Mouse (Mus musculus) heart, adult 2 months (tissue): ENCODE measurements around the gene Srgap2. TPM values are rescaled to one million over a fixed set of nuclear protein-coding genes. Genes with fewer than 3 reads are reported as not detected.
A peak's percentile ranks its signal among the peaks of the same experiment; 100 is the strongest.

ENCODE experiments used
- DNase-seq, 2 experiments: peaks; one replicate each; pipeline ENCODE4 v3.0.0; 2021
- H3K27ac ChIP-seq: fragments of 200-600 bp; 2 replicates; pipeline ENCODE4 v1.8.1; 2022
- H3K27me3 ChIP-seq: fragments of 200-500 bp; 2 replicates; pipeline ENCODE4 v1.6.1; 2012; ENCODE audit warnings: mild to moderate bottlenecking, low read length, inconsistent platforms, mixed read lengths; ENCODE audit not compliant: control insufficient read depth, insufficient read depth
- H3K36me3 ChIP-seq: fragments of 200-500 bp; 2 replicates; pipeline ENCODE4 v1.6.1; 2012; ENCODE audit warnings: low read length, inconsistent platforms; ENCODE audit not compliant: control insufficient read depth, insufficient read depth
- H3K4me1 ChIP-seq: fragments of 200-500 bp; 2 replicates; pipeline ENCODE4 v1.6.1; 2011; ENCODE audit warnings: low read length; ENCODE audit not compliant: control insufficient read depth, insufficient read depth
- H3K4me3 ChIP-seq: fragments of 200-600 bp; 2 replicates; pipeline ENCODE4 v1.8.1; 2022
- H3K79me2 ChIP-seq: fragments of 200-500 bp; replicated peaks from 2 replicates; pipeline ENCODE4 v1.6.1; 2012; ENCODE audit warnings: mild to moderate bottlenecking, inconsistent platforms, low read length, moderate library complexity, mixed read lengths; ENCODE audit not compliant: control insufficient read depth, insufficient read depth
- H3K9ac ChIP-seq: fragments of 200-500 bp; 2 replicates; pipeline ENCODE4 v1.6.1; 2012; ENCODE audit warnings: low read depth, mild to moderate bottlenecking, control low read depth, inconsistent platforms, low read length, mixed read lengths
- CTCF ChIP-seq: fragments of 200-600 bp; IDR thresholded peaks from 2 replicates; pipeline ENCODE4 v1.8.1; 2022; ENCODE audit warnings: antibody characterized with exemption, mild to moderate bottlenecking, moderate library complexity
- EP300 ChIP-seq: fragments of 200-500 bp; IDR thresholded peaks from 2 replicates; pipeline ENCODE4 v1.6.1; 2011; ENCODE audit warnings: low read depth, low read length, control low read depth; ENCODE audit not compliant: insufficient read depth
- POLR2A ChIP-seq: fragments of 200-500 bp; IDR thresholded peaks from 2 replicates; pipeline ENCODE4 v1.6.1; 2011; ENCODE audit warnings: mild to moderate bottlenecking, low read depth, low read length, control low read depth; ENCODE audit not compliant: insufficient read depth
- WGBS: fragments of 180-500 bp; shearing (Covaris S2); methylation state at CpG from one replicate; pipeline ENCODE4 v1.1.7; 2018; 5-methylcytosine and 5-hydroxymethylcytosine counted together
- intact Hi-C: fragments of 180-260 bp; cut with DNase I; formaldehyde crosslinking; loops from one replicate; pipeline ENCODE4 v1.15.1; 2025
- polyA plus RNA-seq: library from polyadenylated mRNA; depleted of rRNA; stranded (reverse); fragments of >200 nt; gene quantifications from 2 replicates; pipeline ENCODE4 v1.2.3, GENCODE M21; 2012
- total RNA-seq, 2 experiments: library from RNA; stranded (reverse); gene quantifications; 2 replicates each; pipeline ENCODE4 v1.2.3; 2021

Srgap2 gene
- total and polyA plus RNA-seq, 3 experiments: 15.2 to 20.5 (median 15.9) TPM

DNA sequence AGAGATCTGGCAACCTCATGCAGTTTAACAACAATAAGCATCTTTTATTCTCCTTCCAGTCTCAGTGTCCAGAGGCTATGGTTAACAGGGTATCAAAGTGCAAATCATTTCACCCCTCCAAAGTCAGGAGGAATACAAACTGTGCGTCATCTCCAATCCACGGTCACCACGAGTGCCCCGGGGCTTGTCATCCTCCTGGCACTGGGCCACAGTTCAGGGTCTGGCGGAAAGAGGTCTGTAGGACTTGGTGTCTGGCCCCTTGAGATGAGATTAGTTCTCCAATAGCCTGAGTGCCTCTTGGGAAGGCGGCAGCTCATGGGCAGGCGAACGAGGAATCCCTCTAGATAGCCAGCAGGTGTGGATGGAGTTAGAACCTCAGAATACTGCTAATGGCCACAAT, 232.0 kb downstream of the Srgap2 start:
- DNase-seq: no peak
- Histone ChIP-seq H3K9ac (no peak overlapping the region), H3K4me1 (no peaks in the 10 kb centered on the region), H3K27me3 (no peaks in the 10 kb centered on the region), H3K36me3 (no peaks in the 10 kb centered on the region; the same call in 1 of the 2 replicates), H3K79me2 (no peaks in the 10 kb centered on the region), H3K27ac (no peak overlapping the region), H3K4me3 (no peak overlapping the region)
- intact Hi-C loops: no loop called here
- no peak for TF ChIP-seq POLR2A
- WGBS: 47% methylated on average over 8 of the region's 8 CpGs

DNA sequence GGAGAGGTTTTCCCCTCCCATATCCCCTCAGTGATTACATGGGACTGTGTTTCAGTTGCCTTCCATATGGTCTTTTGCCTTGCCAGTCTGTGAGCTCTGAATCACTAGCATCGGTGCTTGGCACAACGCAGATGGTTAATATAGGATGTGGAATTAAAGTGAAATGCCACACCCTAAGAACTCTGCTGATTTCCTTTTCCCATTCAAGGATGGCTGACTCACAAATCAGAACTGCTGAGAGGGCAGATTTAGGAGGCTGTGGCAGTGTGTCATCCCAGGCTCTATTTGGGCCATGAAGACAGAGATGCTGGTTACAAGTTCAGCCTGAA, 233.3 kb downstream of the Srgap2 start:
- no peak for TF ChIP-seq POLR2A
- TF ChIP-seq EP300: no peak
- WGBS: 56% methylated on average over 2 of the region's 2 CpGs
- Histone ChIP-seq H3K36me3 (no peaks in the 10 kb centered on the region; the same call in 1 of the 2 replicates), H3K27ac (no peak overlapping the region), H3K9ac (no peak overlapping the region), H3K4me3 (no peak overlapping the region), H3K79me2 (no peaks in the 10 kb centered on the region), H3K27me3 (no peaks in the 10 kb centered on the region), H3K4me1 (no peaks in the 10 kb centered on the region)
- DNase-seq: no peak
- intact Hi-C loops: no loop called here

DNA sequence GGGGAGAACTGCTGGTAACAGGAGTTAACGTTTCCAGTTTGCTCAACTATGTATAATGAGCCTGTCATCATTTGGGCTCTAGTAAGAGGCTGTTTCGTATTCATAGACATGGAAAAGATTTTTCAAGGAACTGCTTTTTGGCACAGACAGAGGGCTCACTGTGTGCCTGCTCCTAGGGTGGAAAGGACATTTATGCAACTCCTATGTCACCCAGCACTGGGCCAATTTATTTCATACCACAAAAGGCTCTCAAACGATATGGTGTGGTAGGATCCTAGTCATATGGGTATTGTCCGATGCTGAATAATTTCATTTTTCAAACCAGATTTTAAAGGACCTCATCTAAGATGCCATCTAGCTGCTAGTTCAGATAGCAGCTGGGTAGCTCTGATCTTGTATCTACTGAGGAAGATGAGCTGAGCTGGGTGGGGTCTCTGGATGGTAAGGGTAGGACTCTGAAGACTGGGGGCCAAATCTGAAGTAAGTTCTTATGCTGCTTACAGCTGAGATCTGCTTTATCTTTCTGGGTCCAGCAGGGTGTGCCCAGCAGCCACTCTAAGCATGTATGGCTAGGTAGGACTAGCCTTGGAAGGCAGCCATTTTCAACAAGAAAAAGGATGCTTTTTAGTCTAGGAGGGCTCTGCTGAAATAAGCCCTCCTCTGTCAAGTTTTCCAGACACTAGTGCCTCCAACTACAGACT, 233.8 kb downstream of the Srgap2 start:
- Histone ChIP-seq H3K4me1 (no peaks in the 10 kb centered on the region), H3K9ac (no peak overlapping the region), H3K36me3 (no peaks in the 10 kb centered on the region; the same call in 1 of the 2 replicates), H3K27me3 (no peaks in the 10 kb centered on the region), H3K79me2 (no peaks in the 10 kb centered on the region), H3K27ac (no peak overlapping the region), H3K4me3 (no peak overlapping the region)
- no peak for DNase-seq
- 85% methylated on average over 4 of the region's 4 CpGs for WGBS
- intact Hi-C loops: no loop called here
- TF ChIP-seq POLR2A (no peak), CTCF (no peak), EP300 (no peak)

DNA sequence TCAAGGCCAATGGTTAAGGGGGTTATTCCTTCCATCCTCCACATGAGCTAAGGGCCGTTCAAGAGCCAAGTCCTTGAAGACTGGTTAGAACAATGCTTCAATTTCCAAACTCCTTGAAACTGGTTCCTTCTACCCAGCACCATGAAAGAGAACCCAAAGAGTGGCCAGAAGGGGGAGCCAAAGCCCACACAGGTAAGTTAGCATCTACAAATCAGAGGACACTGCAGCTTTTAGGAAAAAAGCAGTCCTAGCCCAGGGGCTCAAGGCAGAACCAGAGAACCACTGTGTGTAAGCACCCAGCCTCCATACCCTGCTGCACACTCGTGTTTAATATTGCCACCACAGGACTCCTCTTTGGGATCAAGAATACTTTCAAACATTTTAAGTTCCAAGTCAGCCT, 236.5 kb downstream of the Srgap2 start:
- no peak overlapping the region for H3K9ac ChIP-seq
- no peaks in the 10 kb centered on the region; the same call in 1 of the 2 replicates for H3K36me3 ChIP-seq
- no peaks in the 10 kb centered on the region for H3K79me2 ChIP-seq
- 51% methylated on average over 2 of the region's 2 CpGs for WGBS
- DNase-seq: peak; percentile 51 to 67
- TF ChIP-seq EP300 (0 out of 2 replicates have a peak, but pooled peaks have one; percentile 17), POLR2A (no peak), CTCF (peak; percentile 90)
- intact Hi-C loops: loop anchor here (1.0 kb wide), 1 partner anchor 265 kb away; no protein-coding TSS in a partner anchor
- no peak overlapping the region for H3K4me3 ChIP-seq
- peaks cover 2% of the 10 kb centered on the region; the same call in 1 of the 2 replicates for H3K4me1 ChIP-seq
- no peak overlapping the region for H3K27ac ChIP-seq
- H3K27me3 ChIP-seq: no peaks in the 10 kb centered on the region

DNA sequence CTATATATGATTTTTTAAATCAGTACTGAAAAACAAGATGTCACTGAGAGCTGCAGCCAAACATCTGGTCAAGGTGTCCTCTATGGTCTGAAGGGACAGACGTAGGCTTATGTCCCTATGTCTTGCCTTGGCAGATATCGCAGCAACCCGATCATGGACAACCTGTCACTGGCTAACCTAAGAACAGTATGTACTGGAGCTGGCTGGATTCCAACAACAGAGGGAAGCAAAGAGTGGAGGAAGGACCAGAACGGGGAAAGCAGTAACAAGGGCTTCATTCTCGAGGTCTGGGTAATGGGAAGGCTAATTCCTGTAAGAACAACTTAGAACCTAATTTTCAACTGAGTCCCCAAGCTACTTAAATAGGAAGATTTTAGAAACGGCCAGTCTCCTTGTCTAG, 238.2 kb downstream of the Srgap2 start:
- WGBS: 65% methylated on average over 6 of the region's 6 CpGs
- Histone ChIP-seq H3K9ac (no peak overlapping the region), H3K36me3 (no peaks in the 10 kb centered on the region; the same call in 1 of the 2 replicates), H3K4me3 (no peak overlapping the region), H3K4me1 (peaks cover 2% of the 10 kb centered on the region; the same call in 1 of the 2 replicates), H3K79me2 (no peaks in the 10 kb centered on the region), H3K27ac (no peak overlapping the region), H3K27me3 (no peaks in the 10 kb centered on the region)
- intact Hi-C loops: no loop called here
- no peak for DNase-seq
- TF ChIP-seq EP300: no peak
- TF ChIP-seq POLR2A: no peak
- TF ChIP-seq CTCF: no peak

DNA sequence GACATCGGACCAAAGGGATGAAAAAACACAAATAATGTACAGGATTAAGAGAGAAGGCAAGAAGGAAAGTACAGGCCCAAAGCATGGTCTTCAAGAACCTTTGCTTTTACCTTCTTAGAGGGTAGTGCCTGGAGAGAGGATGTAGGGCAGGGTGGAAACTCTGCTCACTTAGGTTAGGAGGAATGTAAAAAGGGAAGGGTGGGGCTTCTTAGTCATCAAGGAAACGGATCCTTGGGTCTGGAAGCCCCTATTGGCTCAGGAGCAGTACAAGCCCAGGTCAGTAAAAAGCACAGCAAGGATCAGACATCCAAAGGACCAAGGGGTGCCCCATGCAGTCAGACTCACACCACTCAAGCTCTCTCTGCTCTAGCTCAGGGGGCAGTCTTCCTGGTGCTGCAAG, 239.9 kb downstream of the Srgap2 start:
- Histone ChIP-seq H3K36me3 (no peaks in the 10 kb centered on the region; the same call in 1 of the 2 replicates), H3K79me2 (no peaks in the 10 kb centered on the region), H3K27ac (no peak overlapping the region), H3K4me1 (peaks cover 2% of the 10 kb centered on the region; the same call in 1 of the 2 replicates), H3K9ac (no peak overlapping the region), H3K4me3 (no peak overlapping the region), H3K27me3 (no peaks in the 10 kb centered on the region)
- TF ChIP-seq CTCF: no peak
- TF ChIP-seq EP300: no peak
- no peak for TF ChIP-seq POLR2A
- DNase-seq: no peak
- 43% methylated on average over 2 of the region's 2 CpGs for WGBS
- intact Hi-C loops: no loop called here
